Mouse (Mus musculus): ENCODE results near the gene Prpf3.

Gene Prpf3

GRCm38 (mm10) chr3:95855502-95856089, at the start of gene Prpf3:
TSS of gene Prpf3 (minus strand) at chr3:95855885.
- DNase-seq = peak; percentile 100

- DNase-seq = peak; percentile 97
Observed at GRCm38 (mm10) chr3:95904568-95904967, 48.9 kb upstream of the Prpf3 start, which contains the start of gene Car14. TSS of gene Car14 (minus strand) at chr3:95904691.

DNA sequence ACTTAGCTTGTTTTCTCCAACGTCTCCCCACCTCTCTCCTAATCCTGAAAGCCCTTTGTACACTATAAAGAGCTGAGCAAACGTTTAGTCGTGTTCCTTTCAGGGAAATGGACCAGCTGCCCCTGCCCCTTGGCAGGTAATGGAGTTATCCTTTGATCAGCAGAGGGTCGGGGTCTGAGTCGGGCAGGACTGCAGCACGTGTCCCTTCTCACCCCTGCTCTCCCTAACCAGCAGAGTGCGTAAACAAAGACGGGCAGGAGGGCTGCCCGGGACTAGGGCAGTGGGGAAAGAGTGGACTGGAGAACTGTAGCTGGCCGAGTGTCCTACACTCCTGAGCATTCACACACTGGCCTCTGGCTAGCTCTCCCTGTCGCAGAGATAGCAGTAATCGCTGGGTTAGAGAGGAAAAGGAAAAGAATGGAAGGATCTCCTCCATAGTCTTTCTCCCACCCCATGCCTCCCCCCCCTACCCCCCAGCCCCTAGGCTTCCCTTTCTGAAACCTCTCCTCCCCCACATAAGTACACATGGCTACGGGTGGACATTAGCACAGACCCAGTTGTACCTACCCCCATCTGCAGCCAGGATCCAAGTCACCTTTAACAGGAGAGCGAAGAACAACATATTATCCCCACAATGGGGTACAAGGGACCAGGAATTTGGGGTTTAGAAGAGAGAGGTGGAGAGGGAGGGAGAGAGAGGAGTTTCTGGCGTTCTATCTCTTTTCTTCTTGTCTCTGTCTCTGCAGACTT, 48.2 kb upstream of the Prpf3 start:
- DNase-seq = peak; percentile 93

- peak; percentile 93 for DNase-seq
Observed at GRCm38 (mm10) chr3:95902643-95903042, 47.0 kb upstream of the Prpf3 start.

- peak; percentile 93 for DNase-seq
Observed at GRCm38 (mm10) chr3:95902373-95902625, 46.6 kb upstream of the Prpf3 start.

GRCm38 (mm10) chr3:95901616-95902372, 46.1 kb upstream of the Prpf3 start:
- DNase-seq = peak; percentile 94

DNA sequence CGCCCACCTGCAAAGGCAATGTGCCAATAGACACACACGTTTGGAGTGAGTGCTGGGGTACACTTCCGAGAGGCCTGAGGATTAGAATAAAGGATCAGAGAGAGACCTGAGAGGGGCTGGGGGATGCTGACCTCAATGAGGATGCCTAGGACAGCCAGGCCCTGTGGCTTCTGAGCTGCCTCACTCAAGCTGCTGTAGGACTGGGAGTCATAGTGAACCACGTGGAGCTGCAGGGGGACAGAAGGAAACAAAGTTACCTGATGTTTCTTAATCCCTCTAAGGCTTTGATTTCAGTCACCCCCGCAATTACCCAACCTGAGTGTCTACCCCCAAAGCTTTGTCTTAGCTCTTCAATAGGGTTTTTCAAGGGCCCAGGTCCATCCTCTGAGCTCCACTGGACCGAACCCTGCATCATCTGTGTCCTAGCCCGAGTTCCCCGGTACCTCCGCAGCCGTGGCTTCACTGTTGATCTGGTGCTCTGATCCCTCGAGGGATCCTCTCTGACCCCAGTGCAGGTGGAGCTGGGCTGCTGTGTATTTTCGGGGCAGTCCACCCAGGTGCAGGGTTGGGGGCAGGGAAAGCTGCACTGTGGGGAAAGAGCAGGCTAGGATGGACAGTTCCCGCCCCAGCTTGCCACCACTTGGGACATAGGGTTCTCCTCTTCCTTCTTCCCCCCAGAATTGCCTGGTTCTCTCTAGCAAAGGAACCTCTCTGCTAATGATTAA, 44.3 kb upstream of the Prpf3 start:
- peak; percentile 90 for DNase-seq

- DNase-seq = peak; percentile 90
Observed at GRCm38 (mm10) chr3:95895501-95895900, 39.8 kb upstream of the Prpf3 start.

GRCm38 (mm10) chr3:95894317-95895160, 38.9 kb upstream of the Prpf3 start:
- peak; percentile 98 for DNase-seq

- peak; percentile 100 for DNase-seq
Observed at GRCm38 (mm10) chr3:95893606-95894316, 38.1 kb upstream of the Prpf3 start, which contains the start of gene Aph1a. TSS of gene Aph1a (plus strand) at chr3:95893969.

GRCm38 (mm10) chr3:95893126-95893525, 37.4 kb upstream of the Prpf3 start:
- peak; percentile 96 for DNase-seq

DNA sequence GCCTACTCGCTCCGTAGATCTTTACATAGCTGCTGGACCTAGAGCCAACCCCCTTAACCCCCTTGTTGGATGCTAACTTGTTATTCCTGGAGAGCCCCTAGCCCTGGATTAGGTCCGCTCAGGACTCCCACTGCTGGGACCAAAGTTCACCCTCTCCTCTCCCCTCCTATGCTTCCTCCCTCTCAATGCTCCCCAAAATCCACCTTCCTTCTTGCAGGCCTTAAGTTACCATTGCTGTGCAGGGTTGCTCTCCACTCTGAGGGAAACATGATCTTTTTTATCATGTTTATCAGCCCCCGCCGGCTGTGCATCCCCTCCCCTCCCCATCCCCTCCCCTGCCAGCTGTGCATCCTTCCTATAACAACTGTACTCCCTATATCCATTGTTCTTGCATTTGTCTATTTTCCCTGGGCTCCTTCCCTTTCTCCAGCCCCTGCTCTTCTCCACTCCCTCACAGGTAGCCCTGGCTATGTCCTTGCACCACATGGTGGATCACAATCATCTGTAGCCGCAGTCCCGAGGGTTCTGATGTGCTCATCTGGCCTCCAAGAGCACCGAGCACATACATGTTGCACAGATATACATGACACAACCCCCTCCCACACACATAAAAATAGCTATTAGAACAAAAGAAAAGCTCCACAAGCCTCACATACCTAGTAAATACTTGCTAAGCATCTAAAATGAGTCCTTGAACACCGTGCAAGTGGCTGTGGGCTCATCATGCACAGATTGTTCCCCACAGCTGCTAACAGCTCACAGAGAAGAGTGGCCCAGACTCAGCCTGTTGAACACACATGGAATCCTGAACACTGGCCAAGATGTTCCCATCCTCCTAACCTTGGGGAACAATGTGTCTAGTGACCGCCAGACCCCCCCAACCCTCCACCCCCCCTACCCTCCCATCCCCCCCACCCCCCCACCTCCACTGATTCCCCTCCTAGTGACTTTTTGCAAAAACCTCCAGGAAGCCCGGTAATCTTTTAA, 36.7 kb upstream of the Prpf3 start:
- DNase-seq = peak; percentile 95

DNA sequence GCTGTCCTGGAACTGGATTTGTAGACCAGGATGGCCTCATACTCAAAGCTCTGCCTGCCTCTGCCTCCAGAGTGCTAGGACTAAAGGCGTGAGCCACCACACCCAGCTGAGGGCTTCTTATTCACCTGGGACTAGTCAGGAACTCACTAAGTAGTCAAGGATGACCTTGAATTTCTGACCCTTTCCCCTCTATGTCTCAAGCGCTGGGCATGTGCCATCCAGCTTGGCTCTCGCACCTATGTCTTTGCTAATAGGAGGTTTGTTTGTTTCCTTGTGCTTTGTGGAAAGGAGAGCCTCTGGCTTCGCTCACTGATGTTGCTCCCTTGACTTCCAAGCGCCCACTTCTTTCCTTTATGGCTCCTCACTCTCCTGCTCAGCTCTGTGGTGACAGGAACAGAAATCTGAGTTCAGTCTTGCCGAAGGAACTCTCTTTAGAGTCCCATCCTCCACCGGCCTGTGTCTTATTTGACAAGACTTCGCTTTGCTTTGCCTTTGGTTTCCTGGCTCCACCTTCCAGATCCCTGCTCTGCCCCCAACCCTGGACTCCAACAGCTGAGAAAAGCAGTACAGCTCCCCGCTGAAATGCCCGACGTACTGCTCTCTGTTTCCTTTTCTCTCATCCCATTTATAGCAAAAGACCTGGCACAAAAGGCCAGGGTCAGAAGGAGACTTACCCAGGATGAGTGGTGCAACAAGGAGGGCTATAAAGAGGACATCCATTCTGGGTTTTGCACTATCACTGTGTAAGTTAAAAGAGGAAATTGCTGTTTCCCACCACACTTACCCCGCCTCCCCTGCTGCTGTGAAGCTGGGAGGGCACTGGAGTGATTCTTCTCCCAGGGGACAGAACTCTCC, 35.8 kb upstream of the Prpf3 start, which contains the start of gene BC028528:
BC028528 (minus strand) TSS at position 795 of the 855 bp plus-strand sequence.
- peak; percentile 98 for DNase-seq

DNA sequence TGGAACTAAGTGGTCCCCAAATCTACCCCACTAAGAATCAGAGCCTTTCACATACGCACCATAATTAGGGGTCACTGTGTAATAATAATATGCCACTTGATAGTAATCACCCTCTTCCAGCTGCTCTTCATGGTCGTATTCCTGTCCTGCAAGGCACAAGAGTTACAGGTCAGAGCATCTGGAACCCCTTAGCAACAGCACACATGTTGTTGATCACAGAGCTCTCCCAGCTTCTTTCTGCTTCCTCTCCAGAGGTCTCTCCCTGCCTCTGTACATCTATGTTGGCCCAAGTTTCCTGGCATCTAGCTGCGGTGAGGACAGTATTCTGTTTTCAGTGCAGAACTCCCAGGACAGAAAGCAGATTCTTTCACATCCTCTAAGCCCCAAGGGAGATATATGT, 34.0 kb upstream of the Prpf3 start:
- no peak for DNase-seq

- DNase-seq = no peak
Observed at GRCm38 (mm10) chr3:95887596-95887995, 31.9 kb upstream of the Prpf3 start.

DNA sequence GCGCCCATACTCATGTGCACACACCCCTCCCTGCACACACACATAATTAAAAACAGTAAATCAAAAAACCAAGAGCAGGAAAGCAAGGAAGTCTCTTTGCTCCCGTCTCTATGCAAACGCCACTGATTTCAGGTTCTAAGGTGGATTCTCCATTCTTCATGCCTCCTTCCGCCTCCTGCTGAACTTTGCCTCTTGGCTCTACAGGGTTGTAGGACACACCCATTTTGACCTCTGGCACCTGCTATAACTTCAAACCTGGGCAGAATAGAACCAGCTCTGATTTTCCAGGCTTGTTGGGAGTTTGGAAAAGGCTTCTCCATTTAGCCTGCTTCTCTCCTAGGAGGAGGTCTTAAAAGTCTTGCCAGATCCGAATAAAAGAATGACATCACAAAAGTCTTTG, 28.7 kb upstream of the Prpf3 start:
- DNase-seq = no peak

- DNase-seq = peak; percentile 98
Observed at GRCm38 (mm10) chr3:95882816-95883425, 27.2 kb upstream of the Prpf3 start.

GRCm38 (mm10) chr3:95881979-95882815, 26.5 kb upstream of the Prpf3 start, which contains the start of gene Ciart:
TSS of gene Ciart (minus strand) at chr3:95882251.
- DNase-seq = peak; percentile 100

Data from heart, adult 11 months (tissue).